Mouse (Mus musculus): ENCODE data around the gene Traf3ip3.

GRCm38 (mm10) chr1:193157111-193157492 lies 44.4 kb downstream of the Traf3ip3 start:
- TF ChIP-seq MAFK (IDR thresholded peaks at IDR 0.05; ENCODE audit: insufficient read depth, low read depth, low read length) (no peak), ZC3H11A (IDR thresholded peaks at IDR 0.05; ENCODE audit: borderline replicate concordance, low read depth, low read length) (no peak)

Measured in ES-E14 (cell line).